Mouse (Mus musculus): ENCODE measurements at regions not wholly inside any gene's neighbourhood (a gene's known extent, or its start where the extent isn't known, plus 50 kb on each side); places are given as distances from the start of the nearest gene placed in this dataset.

- no peak overlapping the region for H3K27ac ChIP-seq (ENCODE audit: low read depth, low read length)
- H3K27me3 ChIP-seq (ENCODE audit: control insufficient read depth, insufficient read depth, low read length), result no peaks in the 10 kb centered on the region
- H3K9me3 ChIP-seq (ENCODE audit: control insufficient read depth, low read length), result no peaks in the 10 kb centered on the region
- H3K4me2 ChIP-seq (ENCODE audit: low read depth), result no peak overlapping the region
- no peaks in the 10 kb centered on the region for H3K4me1 ChIP-seq (ENCODE audit: control insufficient read depth, insufficient read depth, low read length)
- no peaks in the 10 kb centered on the region for H3K36me3 ChIP-seq (ENCODE audit: control insufficient read depth, insufficient read depth, low read length)
- WGBS, result 75% methylated on average over 10 of the region's 10 CpGs
- ATAC-seq (ENCODE audit: insufficient read depth, low FRiP score, low TSS enrichment) (no peak), DNase-seq (ENCODE audit: low spot score) (no peak)
- H3K4me3 ChIP-seq (ENCODE audit: low read depth, low read length), result no peak overlapping the region
- no peak overlapping the region for H3K9ac ChIP-seq (ENCODE audit: low read length)
Measured at GRCm38 (mm10) chr2:103884926-103885325, 72.9 kb upstream of the Lmo2 start.

- Histone ChIP-seq H3K27ac (ENCODE audit: low read depth, low read length) (no peak overlapping the region), H3K9ac (ENCODE audit: low read length) (no peak overlapping the region), H3K9me3 (ENCODE audit: control insufficient read depth, low read length) (no peaks in the 10 kb centered on the region), H3K27me3 (ENCODE audit: control insufficient read depth, insufficient read depth, low read length) (no peaks in the 10 kb centered on the region), H3K4me1 (ENCODE audit: control insufficient read depth, insufficient read depth, low read length) (0 out of 2 replicates have a peak, but pooled peaks cover 4% of the 10 kb centered on the region), H3K4me3 (ENCODE audit: low read depth, low read length) (no peak overlapping the region), H3K4me2 (ENCODE audit: low read depth) (no peak overlapping the region), H3K36me3 (ENCODE audit: control insufficient read depth, insufficient read depth, low read length) (no peaks in the 10 kb centered on the region)
- ATAC-seq (ENCODE audit: insufficient read depth, low FRiP score, low TSS enrichment) (no peak), DNase-seq (ENCODE audit: low spot score) (no peak)
- WGBS, result 89% methylated on average over 7 of the region's 7 CpGs
Measured at GRCm38 (mm10) chr2:103888023-103888422, 69.8 kb upstream of the Lmo2 start.

DNA sequence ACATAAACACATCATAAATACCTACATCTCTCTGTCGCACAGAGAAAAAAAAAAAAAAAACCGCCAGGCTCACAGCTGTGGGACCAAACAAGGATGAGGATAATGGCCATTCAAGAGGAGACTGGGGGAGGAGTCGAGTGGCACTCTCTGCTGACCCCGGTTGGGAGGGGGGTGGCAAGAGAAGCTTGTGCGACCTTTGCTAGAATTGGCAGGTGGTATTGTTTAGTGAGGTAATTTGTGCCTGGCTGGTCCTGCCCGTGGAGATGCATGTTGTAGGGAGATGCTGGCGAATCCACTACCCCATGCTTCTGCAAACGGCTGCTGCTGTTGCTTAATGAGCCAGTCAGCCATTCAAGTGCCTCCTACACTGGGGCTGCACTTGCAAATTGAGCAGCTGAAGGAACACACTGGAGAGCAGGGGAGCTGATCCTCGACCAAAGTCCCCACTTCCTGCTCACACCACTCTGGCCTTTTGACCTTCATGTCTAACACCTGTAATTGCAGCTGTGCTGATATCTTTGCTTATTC is 66.5 kb upstream of the Lmo2 start:
- H3K4me1 ChIP-seq (ENCODE audit: control insufficient read depth, insufficient read depth, low read length), result 0 out of 2 replicates have a peak, but pooled peaks cover 5% of the 10 kb centered on the region
- no peak overlapping the region; the same call in 1 of the 2 replicates for H3K4me2 ChIP-seq (ENCODE audit: low read depth)
- 6% methylated on average over 9 of the region's 9 CpGs for WGBS
- no peak overlapping the region for H3K27ac ChIP-seq (ENCODE audit: low read depth, low read length)
- ATAC-seq (ENCODE audit: insufficient read depth, low FRiP score, low TSS enrichment) (peak; percentile 41; the same call in 1 of the 2 replicates), DNase-seq (ENCODE audit: low spot score) (peak; percentile 53)
- H3K4me3 ChIP-seq (ENCODE audit: low read depth, low read length), result no peak overlapping the region
- H3K9me3 ChIP-seq (ENCODE audit: control insufficient read depth, low read length), result no peaks in the 10 kb centered on the region
- H3K9ac ChIP-seq (ENCODE audit: low read length), result 0 out of 2 replicates have a peak overlapping the region, but pooled peaks have one; percentile 7
- no peaks in the 10 kb centered on the region for H3K27me3 ChIP-seq (ENCODE audit: control insufficient read depth, insufficient read depth, low read length)
- H3K36me3 ChIP-seq (ENCODE audit: control insufficient read depth, insufficient read depth, low read length), result no peaks in the 10 kb centered on the region

- Histone ChIP-seq H3K36me3 (ENCODE audit: control insufficient read depth, insufficient read depth, low read length) (no peaks in the 10 kb centered on the region), H3K4me2 (ENCODE audit: low read depth) (no peak overlapping the region), H3K9me3 (ENCODE audit: control insufficient read depth, low read length) (no peaks in the 10 kb centered on the region), H3K4me1 (ENCODE audit: control insufficient read depth, insufficient read depth, low read length) (0 out of 2 replicates have a peak, but pooled peaks cover 6% of the 10 kb centered on the region), H3K27ac (ENCODE audit: low read depth, low read length) (no peak overlapping the region), H3K27me3 (ENCODE audit: control insufficient read depth, insufficient read depth, low read length) (no peaks in the 10 kb centered on the region), H3K4me3 (ENCODE audit: low read depth, low read length) (no peak overlapping the region), H3K9ac (ENCODE audit: low read length) (no peak overlapping the region)
- 93% methylated on average over 2 of the region's 2 CpGs for WGBS
- no peak for ATAC-seq (ENCODE audit: insufficient read depth, low FRiP score, low TSS enrichment)
- no peak for DNase-seq (ENCODE audit: low spot score)
Measured at GRCm38 (mm10) chr2:103893159-103893740, 64.5 kb upstream of the Lmo2 start.

GRCm38 (mm10) chr2:103893805-103894204 is 64.0 kb upstream of the Lmo2 start:
- Histone ChIP-seq H3K9ac (ENCODE audit: low read length) (no peak overlapping the region), H3K4me2 (ENCODE audit: low read depth) (no peak overlapping the region), H3K36me3 (ENCODE audit: control insufficient read depth, insufficient read depth, low read length) (no peaks in the 10 kb centered on the region), H3K9me3 (ENCODE audit: control insufficient read depth, low read length) (no peaks in the 10 kb centered on the region), H3K4me1 (ENCODE audit: control insufficient read depth, insufficient read depth, low read length) (0 out of 2 replicates have a peak, but pooled peaks cover 6% of the 10 kb centered on the region), H3K4me3 (ENCODE audit: low read depth, low read length) (no peak overlapping the region), H3K27me3 (ENCODE audit: control insufficient read depth, insufficient read depth, low read length) (no peaks in the 10 kb centered on the region), H3K27ac (ENCODE audit: low read depth, low read length) (no peak overlapping the region)
- no peak for ATAC-seq (ENCODE audit: insufficient read depth, low FRiP score, low TSS enrichment)
- WGBS, result 45% methylated on average over 2 of the region's 2 CpGs
- DNase-seq (ENCODE audit: low spot score), result no peak

DNA sequence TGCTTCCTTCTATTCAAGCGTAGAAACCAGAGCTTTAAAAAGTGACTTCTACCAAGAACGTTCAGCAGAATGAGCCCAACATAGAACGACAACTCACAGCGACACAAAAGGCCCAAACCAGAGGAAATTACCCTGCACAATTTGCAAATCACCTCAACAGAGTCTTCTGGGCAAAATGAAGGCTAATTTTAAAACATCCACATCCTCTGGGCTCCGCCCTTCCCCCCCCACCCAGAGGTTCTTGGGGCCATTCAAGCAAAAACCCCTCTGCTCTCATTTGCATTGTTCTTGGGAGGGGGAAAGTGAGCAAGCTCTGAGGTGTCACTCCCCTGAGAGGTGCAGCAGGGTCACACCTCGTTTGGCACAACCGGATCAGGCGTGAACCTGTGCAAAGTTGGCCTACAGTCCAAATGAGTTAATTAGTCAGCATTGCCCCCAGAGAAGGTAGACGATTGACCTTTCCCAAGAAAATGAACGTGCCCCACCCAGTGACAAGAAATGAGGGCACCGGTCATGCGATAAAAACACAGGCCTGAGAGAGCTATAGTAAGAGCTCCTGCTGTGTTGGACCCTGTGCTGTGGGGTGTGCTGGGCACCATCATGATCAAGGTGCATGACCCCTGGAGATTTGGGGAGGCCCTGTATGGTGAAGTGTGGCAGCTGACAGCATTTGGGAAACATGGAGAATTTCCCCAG is 62.7 kb upstream of the Lmo2 start:
- ATAC-seq (ENCODE audit: insufficient read depth, low FRiP score, low TSS enrichment), result no peak

GRCm38 (mm10) chr2:103896160-103896559 is 61.6 kb upstream of the Lmo2 start:
- Histone ChIP-seq H3K27ac (ENCODE audit: low read depth, low read length) (no peak overlapping the region), H3K4me1 (ENCODE audit: control insufficient read depth, insufficient read depth, low read length) (0 out of 2 replicates have a peak, but pooled peaks cover 6% of the 10 kb centered on the region), H3K4me2 (ENCODE audit: low read depth) (no peak overlapping the region), H3K9ac (ENCODE audit: low read length) (no peak overlapping the region), H3K9me3 (ENCODE audit: control insufficient read depth, low read length) (no peaks in the 10 kb centered on the region), H3K27me3 (ENCODE audit: control insufficient read depth, insufficient read depth, low read length) (no peaks in the 10 kb centered on the region), H3K36me3 (ENCODE audit: control insufficient read depth, insufficient read depth, low read length) (no peaks in the 10 kb centered on the region), H3K4me3 (ENCODE audit: low read depth, low read length) (no peak overlapping the region)
- 59% methylated on average over 5 of the region's 5 CpGs for WGBS
- ATAC-seq (ENCODE audit: insufficient read depth, low FRiP score, low TSS enrichment) (no peak), DNase-seq (ENCODE audit: low spot score) (no peak)

More for the DNA sequence above, 62.7 kb upstream of the Lmo2 start:
- H3K27me3 ChIP-seq (ENCODE audit: control insufficient read depth, insufficient read depth, low read length), result no peaks in the 10 kb centered on the region
- H3K4me3 ChIP-seq (ENCODE audit: low read depth, low read length), result no peak overlapping the region
- 56% methylated on average over 12 of the region's 12 CpGs for WGBS
- H3K4me2 ChIP-seq (ENCODE audit: low read depth), result no peak overlapping the region
- no peaks in the 10 kb centered on the region for H3K36me3 ChIP-seq (ENCODE audit: control insufficient read depth, insufficient read depth, low read length)
- H3K9me3 ChIP-seq (ENCODE audit: control insufficient read depth, low read length), result no peaks in the 10 kb centered on the region
- no peak for DNase-seq (ENCODE audit: low spot score)
- H3K27ac ChIP-seq (ENCODE audit: low read depth, low read length), result no peak overlapping the region
- no peak overlapping the region for H3K9ac ChIP-seq (ENCODE audit: low read length)
- H3K4me1 ChIP-seq (ENCODE audit: control insufficient read depth, insufficient read depth, low read length), result 0 out of 2 replicates have a peak, but pooled peaks cover 6% of the 10 kb centered on the region

DNA sequence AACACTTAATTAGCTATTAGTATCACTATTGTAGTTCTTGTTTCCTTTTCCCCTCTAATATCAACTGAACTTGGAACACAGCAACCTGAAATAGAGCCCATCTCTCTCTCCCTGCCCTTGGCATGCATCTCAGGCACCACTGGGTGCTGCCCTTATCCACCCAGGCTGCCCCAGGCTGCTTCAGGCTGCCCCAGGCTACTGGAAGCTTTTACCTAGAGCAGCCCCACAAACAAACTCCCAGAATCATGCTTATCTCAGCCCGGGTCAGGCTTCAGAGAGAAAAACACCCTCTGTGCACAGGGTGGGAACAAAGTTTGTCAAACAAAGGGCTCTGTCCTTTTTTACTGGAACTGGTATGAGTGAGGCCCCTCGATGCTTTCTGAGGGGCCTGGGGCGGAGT is 61.0 kb upstream of the Lmo2 start:
- Histone ChIP-seq H3K4me3 (ENCODE audit: low read depth, low read length) (no peak overlapping the region), H3K4me2 (ENCODE audit: low read depth) (no peak overlapping the region), H3K9ac (ENCODE audit: low read length) (no peak overlapping the region), H3K9me3 (ENCODE audit: control insufficient read depth, low read length) (no peaks in the 10 kb centered on the region), H3K27ac (ENCODE audit: low read depth, low read length) (no peak overlapping the region), H3K36me3 (ENCODE audit: control insufficient read depth, insufficient read depth, low read length) (no peaks in the 10 kb centered on the region), H3K27me3 (ENCODE audit: control insufficient read depth, insufficient read depth, low read length) (no peaks in the 10 kb centered on the region), H3K4me1 (ENCODE audit: control insufficient read depth, insufficient read depth, low read length) (0 out of 2 replicates have a peak, but pooled peaks cover 2% of the 10 kb centered on the region)
- 56% methylated on average over 3 of the region's 3 CpGs for WGBS
- ATAC-seq (ENCODE audit: insufficient read depth, low FRiP score, low TSS enrichment), result no peak
- DNase-seq (ENCODE audit: low spot score), result no peak

All from neural tube, embryonic 11.5 days (tissue).